Mouse (Mus musculus): ENCODE measurements at regions not wholly inside any gene's neighbourhood (a gene's known extent, or its start where the extent isn't known, plus 50 kb on each side); places are given as distances from the start of the nearest gene placed in this dataset.

- DNase-seq: no peak
Measured at GRCm38 (mm10) chr8:127757396-127757795, 601.0 kb upstream of the Nrp1 start.

- no peak for DNase-seq
Measured at GRCm38 (mm10) chr8:127759906-127760305, 598.5 kb upstream of the Nrp1 start.

GRCm38 (mm10) chr8:127765199-127765598 lies 593.2 kb upstream of the Nrp1 start:
- DNase-seq: no peak

GRCm38 (mm10) chr8:127768311-127768710 lies 590.1 kb upstream of the Nrp1 start:
- no peak for DNase-seq

GRCm38 (mm10) chr8:127769651-127770050 lies 588.8 kb upstream of the Nrp1 start:
- no peak for DNase-seq

- no peak for DNase-seq
Measured at GRCm38 (mm10) chr8:127771781-127772180, 586.6 kb upstream of the Nrp1 start.

GRCm38 (mm10) chr8:127772415-127772814 lies 586.0 kb upstream of the Nrp1 start:
- no peak for DNase-seq

- no peak for DNase-seq
Measured at GRCm38 (mm10) chr8:127772917-127773316, 585.5 kb upstream of the Nrp1 start.

- DNase-seq: no peak
Measured at GRCm38 (mm10) chr8:127774642-127775041, 583.8 kb upstream of the Nrp1 start.

GRCm38 (mm10) chr8:127775160-127775559 lies 583.2 kb upstream of the Nrp1 start:
- DNase-seq: no peak

- DNase-seq: no peak
Measured at GRCm38 (mm10) chr8:127775747-127776146, 582.7 kb upstream of the Nrp1 start.

GRCm38 (mm10) chr8:127778352-127779020 lies 579.9 kb upstream of the Nrp1 start:
- no peak for DNase-seq

- DNase-seq: no peak
Measured at GRCm38 (mm10) chr8:127779021-127779689, 579.2 kb upstream of the Nrp1 start.

GRCm38 (mm10) chr8:127780596-127780995 lies 577.8 kb upstream of the Nrp1 start:
- no peak for DNase-seq

- DNase-seq: no peak
Measured at GRCm38 (mm10) chr8:127781011-127781410, 577.4 kb upstream of the Nrp1 start.

GRCm38 (mm10) chr8:127792611-127793010 lies 565.8 kb upstream of the Nrp1 start:
- no peak for DNase-seq

GRCm38 (mm10) chr8:127799849-127800471 lies 558.4 kb upstream of the Nrp1 start:
- no peak for DNase-seq

- DNase-seq: no peak
Measured at GRCm38 (mm10) chr8:127802136-127802535, 556.3 kb upstream of the Nrp1 start.

GRCm38 (mm10) chr8:127802661-127803333 lies 555.6 kb upstream of the Nrp1 start:
- no peak for DNase-seq

GRCm38 (mm10) chr8:127809203-127810155 lies 548.9 kb upstream of the Nrp1 start:
- DNase-seq: no peak

GRCm38 (mm10) chr8:127811338-127811737 lies 547.1 kb upstream of the Nrp1 start:
- DNase-seq: no peak

GRCm38 (mm10) chr8:127814785-127815523 lies 543.5 kb upstream of the Nrp1 start:
- no peak for DNase-seq

All from liver (tissue).